Mouse (Mus musculus): Measurements from ENCODE around the gene Ckap5.

DNA sequence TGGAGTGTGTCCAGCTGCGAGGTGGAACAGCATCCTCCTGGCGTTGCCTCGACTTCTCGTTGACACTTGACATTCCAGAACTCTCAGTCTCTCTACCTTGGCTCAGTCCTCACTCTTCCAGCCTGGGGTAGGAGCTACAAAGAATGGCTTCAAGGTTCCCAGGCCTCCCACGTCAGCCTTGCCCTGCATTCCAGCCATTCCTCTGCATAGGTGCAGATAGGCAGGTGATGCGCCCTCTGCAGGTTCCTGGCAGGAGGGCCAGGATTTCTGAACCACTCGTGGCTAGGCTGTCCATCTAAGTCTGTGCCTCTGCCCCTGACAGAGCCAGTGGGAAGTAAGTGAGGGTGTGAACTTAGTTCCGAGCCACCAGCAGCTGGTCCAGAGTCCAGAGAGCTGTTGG lies 130.2 kb downstream of the Ckap5 start:
- no peak for TF ChIP-seq POLR2AphosphoS2 (IDR thresholded peaks at IDR 0.05; ENCODE audit: insufficient read length, low read depth)
- TF ChIP-seq POLR2A (IDR thresholded peaks at IDR 0.05; ENCODE audit: insufficient read length, low read depth): no peak
- no peak for TF ChIP-seq TCF12 (IDR thresholded peaks at IDR 0.05; ENCODE audit: insufficient read depth, poor library complexity, severe bottlenecking)
- TF ChIP-seq USF1 (IDR thresholded peaks at IDR 0.05; ENCODE audit: low read depth): no peak
- no peak for TF ChIP-seq CEBPB (IDR thresholded peaks at IDR 0.05; ENCODE audit: insufficient read depth, poor library complexity, severe bottlenecking)
- TF ChIP-seq MYOG (IDR thresholded peaks at IDR 0.05; ENCODE audit: control insufficient read depth in 1 of 3, insufficient read depth in 1 of 3, insufficient read length in 2 of 3, low read depth in 2 of 3): no peak
- TF ChIP-seq E2F4 (IDR thresholded peaks at IDR 0.05; ENCODE audit: insufficient read depth): no peak
- no peak for TF ChIP-seq MAX (IDR thresholded peaks at IDR 0.05; ENCODE audit: low read depth)
